Mouse (Mus musculus) ES-E14 (cell line): ENCODE results near the gene Arl11. TPM values are rescaled to one million over a fixed set of nuclear protein-coding genes. Genes with fewer than 3 reads are reported as not detected.
"Not testable (repeated sequence)": the region's sequence is repeated elsewhere in the genome, so short reads cannot be mapped to it uniquely, and the experiment has no call there.

Source experiments
- DNase-seq: peaks from one replicate; pipeline ENCODE4 v3.0.0-alpha.2; 2013; ENCODE audit warnings: low read depth, low spot score
- H3K27ac ChIP-seq: 2 replicates; pipeline ENCODE4 v1.5.1; 2012; ENCODE audit warnings: low read depth, mild to moderate bottlenecking, low read length, moderate library complexity, mixed read lengths; ENCODE audit not compliant: poor library complexity, insufficient read depth, severe bottlenecking
- H3K36me3 ChIP-seq: 2 replicates; pipeline ENCODE4 v1.6.1; 2012; ENCODE audit warnings: mild to moderate bottlenecking, low read length, moderate library complexity, mixed read lengths; ENCODE audit not compliant: control insufficient read depth, poor library complexity, insufficient read depth, severe bottlenecking
- H3K4me1 ChIP-seq, 2 experiments: fragments of 150-350 bp in 1 of 2; sonication (generic) in 1 of 2; 2 replicates each; pipeline ENCODE4 v1.6.1; 2012; ENCODE audit warnings: low read length in 2 of 2, mild to moderate bottlenecking in 1 of 2, mixed read lengths in 1 of 2; ENCODE audit not compliant: control insufficient read depth in 2 of 2, insufficient read depth in 2 of 2, poor library complexity in 1 of 2
- H3K4me3 ChIP-seq, 2 experiments: fragments of 150-350 bp in 1 of 2; sonication (generic) in 1 of 2; 2 replicates each; pipeline ENCODE4 v1.5.1; 2012; ENCODE audit warnings: low read length in 2 of 2, low read depth in 1 of 2, mild to moderate bottlenecking in 1 of 2, mixed read lengths in 1 of 2; ENCODE audit not compliant: insufficient read depth in 1 of 2, poor library complexity in 1 of 2, severe bottlenecking in 1 of 2
- H3K9ac ChIP-seq: 2 replicates; pipeline ENCODE4 v1.6.1; 2012; ENCODE audit warnings: low read depth, mild to moderate bottlenecking, low read length, mixed read lengths; ENCODE audit not compliant: poor library complexity, insufficient read depth, severe bottlenecking
- H3K9me3 ChIP-seq: fragments of 150-350 bp; sonication (generic); 2 replicates; pipeline ENCODE4 v1.6.1; 2012; ENCODE audit warnings: low read depth, mild to moderate bottlenecking, low read length; ENCODE audit not compliant: control insufficient read depth, insufficient read depth
- CHD2 ChIP-seq: IDR thresholded peaks from 2 replicates; pipeline ENCODE4 v1.6.1; 2014; ENCODE audit warnings: mild to moderate bottlenecking, low read depth, low read length, inconsistent platforms
- HCFC1 ChIP-seq: IDR thresholded peaks from 2 replicates; pipeline ENCODE4 v1.6.1; 2012; ENCODE audit warnings: low read length, inconsistent platforms, borderline replicate concordance; ENCODE audit not compliant: insufficient read depth
- MAFK ChIP-seq: IDR thresholded peaks from 2 replicates; pipeline ENCODE4 v1.6.1; 2014; ENCODE audit warnings: mild to moderate bottlenecking, low read depth, low read length, inconsistent platforms; ENCODE audit not compliant: insufficient read depth
- ZC3H11A ChIP-seq: IDR thresholded peaks from 2 replicates; pipeline ENCODE4 v1.6.1; 2012; ENCODE audit warnings: low read depth, mild to moderate bottlenecking, inconsistent platforms, low read length, borderline replicate concordance
- ZNF384 ChIP-seq: IDR thresholded peaks from 2 replicates; pipeline ENCODE4 v1.6.1; 2012; ENCODE audit warnings: low read depth, low read length, inconsistent platforms
- in situ Hi-C, 2 experiments: fragments of 600-800 bp; cut with MboI; formaldehyde crosslinking; loops; one replicate each; pipeline ENCODE4 v1.15.1; 2025; ENCODE audit warnings: low sequenced_read_pairs in 2 of 2, inconsistent platforms in 1 of 2; ENCODE audit not compliant: unreplicated experiment in 2 of 2
- total RNA-seq: library from RNA; depleted of rRNA; stranded (reverse); fragments of 300-350 nt; gene quantifications from 2 replicates; pipeline ENCODE4 v1.2.3, GENCODE M21; 2012

Gene Arl11
- total RNA-seq, 1 experiment: not detected

GRCm38 (mm10) chr14:61322740-61323139, 13.2 kb downstream of the Arl11 start:
- in situ Hi-C loops: no loop called here
- Histone ChIP-seq H3K27ac (no peak overlapping the region), H3K36me3 (no peaks in the 10 kb centered on the region), H3K4me1 (peaks cover 1 to 3% of the 10 kb centered on the region in 2 experiments; a peak in 3 of 4 replicates), H3K4me3 (no peak overlapping the region), H3K9ac (no peak overlapping the region), H3K9me3 (no peaks in the 10 kb centered on the region)
- no peak for DNase-seq
- TF ChIP-seq ZC3H11A (no peak), ZNF384 (no peak), HCFC1 (no peak), CHD2 (no peak), MAFK (no peak)

GRCm38 (mm10) chr14:61327007-61327406, 17.5 kb downstream of the Arl11 start:
- in situ Hi-C loops, H3K9ac ChIP-seq, H3K36me3 ChIP-seq, H3K4me1 ChIP-seq, H3K27ac ChIP-seq, H3K9me3 ChIP-seq, DNase-seq: not testable (repeated sequence)
- peak overlapping the region in 1 of 2 experiments; percentile 18; a peak in 1 of 4 replicates for H3K4me3 ChIP-seq

GRCm38 (mm10) chr14:61327618-61328450, 18.3 kb downstream of the Arl11 start:
- Histone ChIP-seq H3K27ac (no peak overlapping the region), H3K36me3 (no peaks in the 10 kb centered on the region), H3K9ac (no peak overlapping the region), H3K4me1 (peaks cover 1 to 8% of the 10 kb centered on the region in 2 experiments; a peak in 3 of 4 replicates), H3K4me3 (peak overlapping the region in 1 of 2 experiments; percentile 28; a peak in 1 of 4 replicates), H3K9me3 (no peaks in the 10 kb centered on the region)
- TF ChIP-seq CHD2 (no peak), ZNF384 (no peak), HCFC1 (no peak), MAFK (no peak), ZC3H11A (no peak)
- in situ Hi-C loops: no loop called here
- DNase-seq: no peak

GRCm38 (mm10) chr14:61330591-61330990, 21.0 kb downstream of the Arl11 start:
- Histone ChIP-seq H3K9me3 (no peaks in the 10 kb centered on the region), H3K4me1 (peaks cover 1 to 8% of the 10 kb centered on the region in 2 experiments; a peak in 3 of 4 replicates), H3K36me3 (no peaks in the 10 kb centered on the region), H3K9ac (no peak overlapping the region), H3K4me3 (no peak overlapping the region), H3K27ac (no peak overlapping the region)
- TF ChIP-seq ZNF384: no peak
- no peak for TF ChIP-seq ZC3H11A
- no peak for DNase-seq
- in situ Hi-C loops: loop anchor here in 1 of 2 experiments (10.0 kb wide), 1 partner anchor 164 kb away; no protein-coding TSS in a partner anchor

DNA sequence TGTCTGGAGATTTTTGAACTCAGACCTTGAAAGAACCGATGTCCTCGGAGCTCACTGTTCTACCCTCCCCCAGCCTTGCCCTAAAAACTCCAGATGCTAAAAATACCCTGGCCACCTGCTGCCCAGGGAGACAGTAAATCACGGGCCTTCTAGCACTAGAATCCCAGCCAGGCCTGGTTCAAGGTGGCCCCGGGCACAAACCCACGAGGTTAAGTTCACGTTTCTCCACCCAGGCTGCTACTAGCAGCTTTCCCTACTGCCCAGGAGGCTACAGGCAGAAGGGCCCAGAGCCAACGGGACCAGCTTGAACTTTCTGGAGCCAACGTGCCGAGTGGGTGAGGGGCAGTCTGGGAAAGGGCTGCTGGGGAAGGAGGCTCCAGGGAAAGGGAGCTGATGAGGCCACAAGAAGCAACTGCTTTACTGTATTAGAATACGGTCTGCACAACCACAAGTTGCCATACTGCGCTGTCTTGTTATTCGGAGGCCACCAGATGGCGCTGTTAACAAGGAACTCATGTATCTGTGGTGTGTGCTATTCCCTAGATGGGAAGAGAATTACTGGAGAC, 21.5 kb downstream of the Arl11 start:
- in situ Hi-C loops: loop anchor here in 1 of 2 experiments (10.0 kb wide), 1 partner anchor 164 kb away; no protein-coding TSS in a partner anchor
- no peak overlapping the region for H3K9ac ChIP-seq

More for the DNA sequence above, 21.5 kb downstream of the Arl11 start:
- H3K36me3 ChIP-seq: no peaks in the 10 kb centered on the region
- TF ChIP-seq ZNF384: no peak
- TF ChIP-seq ZC3H11A: peak; percentile 57; the same call in 1 of the 2 replicates
- TF ChIP-seq CHD2: no peak
- peak; percentile 85 for DNase-seq
- H3K4me1 ChIP-seq: peaks cover 1 to 8% of the 10 kb centered on the region in 2 experiments; a peak in 3 of 4 replicates
- H3K9me3 ChIP-seq: no peaks in the 10 kb centered on the region
- no peak overlapping the region for H3K27ac ChIP-seq
- H3K4me3 ChIP-seq: peak overlapping the region in 1 of 2 experiments; percentile 37; a peak in 2 of 4 replicates
